Mouse (Mus musculus) midbrain, embryonic 16.5 days (tissue): Measurements from ENCODE around the gene Rhox3g. TPM values are rescaled to one million over a fixed set of nuclear protein-coding genes. Genes with fewer than 3 reads are reported as not detected.
"Not testable (repeated sequence)": the region's sequence is repeated elsewhere in the genome, so short reads cannot be mapped to it uniquely, and the experiment has no call there.

Experiments
- ATAC-seq: fragments of 200-750 bp; cut with Nextera tagmentation; 2 replicates; pipeline ENCODE4 v1.8.0; 2017; ENCODE audit warnings: moderate TSS enrichment
- H3K27ac ChIP-seq: fragments of 300-500 bp; sonication (generic); 2 replicates; pipeline ENCODE4 v1.5.1; 2014; ENCODE audit warnings: mild to moderate bottlenecking, low read length, mixed read lengths
- H3K27me3 ChIP-seq: fragments of 300-500 bp; sonication (generic); 2 replicates; pipeline ENCODE4 v1.6.1; 2014; ENCODE audit warnings: low read depth, low read length, mixed read lengths; ENCODE audit not compliant: control insufficient read depth, insufficient read depth
- H3K36me3 ChIP-seq: fragments of 300-500 bp; sonication (generic); 2 replicates; pipeline ENCODE4 v1.6.1; 2014; ENCODE audit warnings: mild to moderate bottlenecking, low read length, moderate library complexity, mixed read lengths; ENCODE audit not compliant: control insufficient read depth, insufficient read depth
- H3K4me1 ChIP-seq: fragments of 300-500 bp; sonication (generic); 2 replicates; pipeline ENCODE4 v1.6.1; 2014; ENCODE audit warnings: mild to moderate bottlenecking, low read length, mixed read lengths; ENCODE audit not compliant: control insufficient read depth, insufficient read depth
- H3K4me2 ChIP-seq: fragments of 300-500 bp; sonication (generic); 2 replicates; pipeline ENCODE4 v1.6.1; 2014; ENCODE audit warnings: mild to moderate bottlenecking, low read length, mixed read lengths
- H3K4me3 ChIP-seq: fragments of 300-500 bp; sonication (generic); 2 replicates; pipeline ENCODE4 v1.5.1; 2014; ENCODE audit warnings: low read depth, mild to moderate bottlenecking, low read length, moderate library complexity, mixed read lengths
- H3K9ac ChIP-seq: fragments of 300-500 bp; sonication (generic); 2 replicates; pipeline ENCODE4 v1.6.1; 2014; ENCODE audit warnings: low read depth, low read length, mixed read lengths
- H3K9me3 ChIP-seq: fragments of 300-500 bp; sonication (generic); replicated peaks from 2 replicates; pipeline ENCODE4 v1.6.1; 2014; ENCODE audit warnings: mild to moderate bottlenecking, low read length, mixed read lengths; ENCODE audit not compliant: control insufficient read depth, poor library complexity, severe bottlenecking
- WGBS: fragments of 180-500 bp; shearing (Covaris S2); extraction: QIAGEN DNeasy Blood & Tissue Kit; methylation state at CpG from one replicate; pipeline ENCODE4 v1.1.7; 2014; 5-methylcytosine and 5-hydroxymethylcytosine counted together
- polyA plus RNA-seq: library from polyadenylated mRNA; unstranded; fragments of >200 nt; fragmentation: Nextera tagmentation; extraction: Ambion mirVana; gene quantifications from 2 replicates; pipeline ENCODE4 v1.2.1, GENCODE M21; 2015

Rhox3g gene
- polyA plus RNA-seq, result not detected in 2 replicates

GRCm38 (mm10) chrX:37628512-37628911 is at the start of gene Rhox3g:
TSS of gene Rhox3g (minus strand) at chrX:37628612.
- H3K36me3 ChIP-seq, H3K4me2 ChIP-seq, H3K27ac ChIP-seq, H3K4me1 ChIP-seq, H3K9me3 ChIP-seq, ATAC-seq, H3K9ac ChIP-seq, H3K4me3 ChIP-seq, H3K27me3 ChIP-seq: not testable (repeated sequence)
- 91% methylated on average over 2 of the region's 2 CpGs for WGBS

GRCm38 (mm10) chrX:37673177-37673576 is 44.8 kb upstream of the Rhox3g start, which contains the start of gene Rhox2h:
TSS of gene Rhox2h (minus strand) at chrX:37673277.
- not testable (repeated sequence) for H3K4me1 ChIP-seq, H3K9me3 ChIP-seq, H3K4me3 ChIP-seq, H3K36me3 ChIP-seq, H3K27me3 ChIP-seq, ATAC-seq, H3K4me2 ChIP-seq, H3K9ac ChIP-seq, H3K27ac ChIP-seq
- 79% methylated on average over 8 of the region's 8 CpGs for WGBS

GRCm38 (mm10) chrX:37668664-37669063 is 40.3 kb upstream of the Rhox3g start, which contains the start of gene Rhox3h:
TSS of gene Rhox3h (minus strand) at chrX:37668764.
- H3K27ac ChIP-seq, H3K4me3 ChIP-seq, H3K9ac ChIP-seq, H3K27me3 ChIP-seq, H3K36me3 ChIP-seq, H3K4me1 ChIP-seq, H3K9me3 ChIP-seq, H3K4me2 ChIP-seq, ATAC-seq: not testable (repeated sequence)
- WGBS, result 100% methylated on average over 1 of the region's 3 CpGs

GRCm38 (mm10) chrX:37651227-37651626 is 22.8 kb upstream of the Rhox3g start, which contains the start of gene Rhox4g:
TSS of gene Rhox4g (minus strand) at chrX:37651327.
- H3K27me3 ChIP-seq, H3K9ac ChIP-seq, H3K36me3 ChIP-seq, H3K4me1 ChIP-seq, ATAC-seq, H3K27ac ChIP-seq, H3K4me3 ChIP-seq, H3K9me3 ChIP-seq, H3K4me2 ChIP-seq: not testable (repeated sequence)
- 93% methylated on average over 14 of the region's 20 CpGs for WGBS

- H3K9ac ChIP-seq, H3K9me3 ChIP-seq, H3K27me3 ChIP-seq, H3K4me2 ChIP-seq, H3K4me3 ChIP-seq, H3K36me3 ChIP-seq, H3K27ac ChIP-seq, ATAC-seq, H3K4me1 ChIP-seq: not testable (repeated sequence)
- 95% methylated on average over 6 of the region's 6 CpGs for WGBS
Observed at GRCm38 (mm10) chrX:37643370-37643769, 15.0 kb upstream of the Rhox3g start, which contains the start of gene Rhox2g. TSS of gene Rhox2g (minus strand) at chrX:37643470.

- H3K4me2 ChIP-seq, H3K9ac ChIP-seq, H3K27me3 ChIP-seq, H3K4me1 ChIP-seq, H3K4me3 ChIP-seq, ATAC-seq, H3K9me3 ChIP-seq, H3K36me3 ChIP-seq, H3K27ac ChIP-seq: not testable (repeated sequence)
- WGBS, result 98% methylated on average over 14 of the region's 19 CpGs
Observed at GRCm38 (mm10) chrX:37607604-37608003, 20.8 kb downstream of the Rhox3g start, which contains the start of gene Rhox4f. TSS of gene Rhox4f (minus strand) at chrX:37607704.

GRCm38 (mm10) chrX:37580692-37581091 is 47.7 kb downstream of the Rhox3g start, which contains the start of gene Rhox3f:
TSS of gene Rhox3f (plus strand) at chrX:37580992.
- ATAC-seq, H3K4me3 ChIP-seq, H3K36me3 ChIP-seq: not testable (repeated sequence)

More at GRCm38 (mm10) chrX:37580692-37581091, 47.7 kb downstream of the Rhox3g start, which contains the start of gene Rhox3f:
- not testable (repeated sequence) for H3K9ac ChIP-seq, H3K27me3 ChIP-seq, H3K9me3 ChIP-seq, H3K4me1 ChIP-seq, H3K27ac ChIP-seq, H3K4me2 ChIP-seq

Other genes with a start within 250 kb of the Rhox3g start
- gene Rhox3a2, start 248.6 kb downstream of the Rhox3g start, polyA plus RNA-seq, result not detected in 2 replicates
- gene Rhox4a2, start 237.8 kb downstream of the Rhox3g start, polyA plus RNA-seq, result not detected in 2 replicates
- gene Rhox2b, start 216.5 kb downstream of the Rhox3g start, polyA plus RNA-seq, result not detected in 2 replicates
- gene Rhox4b, start 196.1 kb downstream of the Rhox3g start, polyA plus RNA-seq, result not detected in 2 replicates
- gene Rhox2c, start 174.9 kb downstream of the Rhox3g start, polyA plus RNA-seq, result not detected in 2 replicates
- not detected in 2 replicates for gene Rhox3c, start 170.0 kb downstream of the Rhox3g start, polyA plus RNA-seq
- gene Rhox4c, start 148.3 kb downstream of the Rhox3g start, polyA plus RNA-seq, result not detected in 2 replicates
- gene Rhox2d, start 135.2 kb downstream of the Rhox3g start, polyA plus RNA-seq, result not detected in 2 replicates
- gene Rhox4d, start 114.3 kb downstream of the Rhox3g start, polyA plus RNA-seq, result not detected in 2 replicates
- gene Rhox2e, start 98.2 kb downstream of the Rhox3g start, polyA plus RNA-seq, result not detected in 2 replicates
- not detected in 2 replicates for gene Rhox3e, start 86.6 kb downstream of the Rhox3g start, polyA plus RNA-seq
- gene Rhox4e, start 71.2 kb downstream of the Rhox3g start, polyA plus RNA-seq, result not detected in 2 replicates
- gene Rhox2f, start 57.2 kb downstream of the Rhox3g start, polyA plus RNA-seq, result not detected in 2 replicates
- not detected in 2 replicates for gene Rhox3f, start 47.6 kb downstream of the Rhox3g start, polyA plus RNA-seq
- not detected in 2 replicates for gene Rhox4f, start 20.9 kb downstream of the Rhox3g start, polyA plus RNA-seq
- not detected in 2 replicates for gene Rhox2g, start 14.9 kb upstream of the Rhox3g start, polyA plus RNA-seq
- gene Rhox4g, start 22.7 kb upstream of the Rhox3g start, polyA plus RNA-seq, result not detected in 2 replicates
- not detected in 2 replicates for gene Rhox3h, start 40.2 kb upstream of the Rhox3g start, polyA plus RNA-seq
- gene Rhox2h, start 44.7 kb upstream of the Rhox3g start, polyA plus RNA-seq, result not detected in 2 replicates
- 0.36 and 0.62 TPM in 2 replicates for gene Rhox5, start 176.2 kb upstream of the Rhox3g start, polyA plus RNA-seq
- gene Rhox6, start 198.3 kb upstream of the Rhox3g start, polyA plus RNA-seq, result not detected in 2 replicates
- gene Rhox7a, start 203.1 kb upstream of the Rhox3g start, polyA plus RNA-seq, result not detected in 2 replicates